Mouse (Mus musculus) gastrocnemius, adult 18-20 months (tissue): ENCODE results near the gene Trip11. TPM values are rescaled to one million over a fixed set of nuclear protein-coding genes. Genes with fewer than 3 reads are reported as not detected.

ENCODE experiments used
- DNase-seq: peaks from one replicate; pipeline ENCODE4 v3.0.0; 2021; ENCODE audit warnings: low spot score
- total RNA-seq, 2 experiments: library from RNA; stranded (reverse); gene quantifications; 2 replicates each; pipeline ENCODE4 v1.2.3; 2021

Gene Trip11
- total RNA-seq, 2 experiments from 2014 or later: 25.6 to 25.8 TPM

GRCm38 (mm10) chr12:101823161-101823560 is 89.9 kb downstream of the Trip11 start:
- no peak for DNase-seq

DNA sequence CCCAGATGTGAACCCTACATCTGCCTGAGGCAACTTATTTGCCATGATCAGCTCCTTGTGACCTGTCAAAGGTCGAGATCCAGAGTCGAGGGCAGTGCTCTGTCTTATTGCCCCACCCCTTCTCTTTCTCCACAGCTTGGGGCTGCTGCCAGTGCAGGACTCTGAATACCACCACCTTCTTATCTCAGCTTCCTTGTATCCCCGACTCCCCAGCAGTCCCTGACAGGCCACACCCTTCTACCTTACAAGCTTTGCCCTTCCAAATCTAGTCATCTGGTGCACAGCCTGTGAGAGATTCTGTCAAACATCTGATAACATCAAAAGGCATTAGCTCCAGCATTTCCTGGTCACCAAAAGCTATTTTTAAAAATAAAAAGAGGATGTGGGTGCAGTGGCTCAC is 91.5 kb downstream of the Trip11 start:
- DNase-seq: no peak

DNA sequence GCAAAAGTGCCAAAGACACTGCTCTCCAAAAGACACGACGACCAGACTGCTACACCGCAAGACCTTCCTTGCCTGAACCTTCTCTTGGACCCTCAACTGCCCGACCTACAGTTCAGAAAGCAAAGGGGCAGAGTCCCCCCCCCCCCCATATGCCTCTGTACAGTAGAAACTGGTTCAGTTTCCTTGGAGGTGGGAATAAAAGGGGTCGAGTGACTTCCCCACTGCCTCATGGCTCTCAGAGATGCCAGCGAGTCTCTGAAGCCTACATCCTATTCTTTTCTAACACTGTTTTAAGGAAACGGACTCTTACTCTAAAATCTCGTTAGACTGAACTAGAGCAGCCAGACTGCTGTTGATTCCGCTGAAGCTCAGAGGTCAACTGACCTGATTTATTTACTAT is 93.5 kb downstream of the Trip11 start:
- no peak for DNase-seq

GRCm38 (mm10) chr12:101818608-101819370 is 94.3 kb downstream of the Trip11 start, which contains the start of gene Fbln5:
TSS of gene Fbln5 (minus strand) at chr12:101819055.
- peak; percentile 69 for DNase-seq

DNA sequence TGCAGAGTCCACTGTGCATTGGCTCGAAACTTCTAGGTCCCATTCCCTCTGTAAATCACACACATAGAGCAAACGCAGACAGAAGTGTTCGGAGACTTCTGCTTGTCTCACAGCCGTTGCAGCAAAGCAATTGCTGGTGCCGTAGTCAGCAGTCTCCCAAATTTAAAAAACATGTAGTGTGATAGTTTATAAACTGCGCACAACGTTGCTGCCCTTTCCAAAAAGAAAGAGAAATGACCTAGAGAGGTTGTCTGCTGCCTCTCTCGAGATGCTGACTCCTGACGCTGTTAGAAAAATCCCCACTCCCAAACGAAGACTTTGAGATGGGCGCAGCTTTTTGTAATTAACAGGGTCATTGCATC is 94.8 kb downstream of the Trip11 start:
- no peak for DNase-seq

DNA sequence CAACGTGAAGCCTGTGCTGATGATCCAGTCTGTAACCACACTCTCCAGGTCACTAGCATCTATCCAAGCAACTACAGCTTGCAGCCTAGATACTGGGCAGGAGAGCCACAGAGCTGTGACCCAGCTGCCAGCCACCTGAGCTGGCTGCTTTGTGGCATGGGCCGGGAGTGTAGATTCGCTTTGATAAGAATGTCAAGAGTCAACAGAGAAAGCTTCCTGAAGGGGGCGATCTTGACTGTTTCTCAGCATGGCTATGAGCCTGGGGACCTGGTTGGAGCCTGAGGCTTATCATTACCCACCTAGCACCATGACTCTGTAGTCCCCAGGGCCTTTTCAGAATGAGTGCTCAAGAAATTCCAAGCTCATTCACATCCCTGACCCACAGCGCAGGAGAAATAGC is 96.3 kb downstream of the Trip11 start:
- no peak for DNase-seq

DNA sequence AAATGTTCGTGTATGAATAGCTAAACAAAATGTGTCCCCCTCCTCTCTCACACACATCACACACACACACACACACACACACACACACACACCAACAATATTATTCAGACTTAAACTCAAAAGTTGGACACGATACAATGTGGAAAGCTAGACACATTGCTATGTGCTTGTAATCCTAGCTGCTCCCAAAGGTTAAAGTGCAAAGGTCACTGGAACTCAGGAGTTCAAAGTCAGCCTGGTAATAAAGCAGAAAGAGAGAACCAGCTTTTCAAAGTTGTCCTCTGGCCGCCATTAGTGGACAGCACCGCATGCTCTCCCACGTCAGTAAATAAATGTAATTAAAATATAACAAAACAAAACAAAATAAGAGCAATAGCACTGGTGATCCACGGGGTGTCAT is 97.3 kb downstream of the Trip11 start:
- no peak for DNase-seq

GRCm38 (mm10) chr12:101814423-101814822 is 98.6 kb downstream of the Trip11 start:
- no peak for DNase-seq

DNA sequence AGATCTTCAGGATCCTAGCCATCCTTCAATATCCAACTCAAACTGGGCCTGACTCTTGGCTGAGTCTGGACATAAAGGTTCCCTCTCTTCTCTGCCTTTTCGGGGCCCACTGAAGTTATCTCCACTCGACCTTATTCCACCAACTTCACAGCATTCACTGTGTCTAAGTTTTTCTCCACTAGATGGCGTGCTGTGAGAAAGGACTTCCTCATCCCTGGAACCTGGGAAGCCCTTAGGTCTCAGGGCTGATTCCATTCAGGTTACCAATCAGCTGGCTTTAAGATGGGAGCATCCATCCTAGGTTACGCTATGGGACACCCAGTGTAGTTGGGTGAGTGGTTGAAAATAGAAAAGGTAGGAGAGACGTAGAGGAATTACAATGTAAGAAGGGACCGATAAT is 101.9 kb downstream of the Trip11 start:
- DNase-seq: no peak

DNA sequence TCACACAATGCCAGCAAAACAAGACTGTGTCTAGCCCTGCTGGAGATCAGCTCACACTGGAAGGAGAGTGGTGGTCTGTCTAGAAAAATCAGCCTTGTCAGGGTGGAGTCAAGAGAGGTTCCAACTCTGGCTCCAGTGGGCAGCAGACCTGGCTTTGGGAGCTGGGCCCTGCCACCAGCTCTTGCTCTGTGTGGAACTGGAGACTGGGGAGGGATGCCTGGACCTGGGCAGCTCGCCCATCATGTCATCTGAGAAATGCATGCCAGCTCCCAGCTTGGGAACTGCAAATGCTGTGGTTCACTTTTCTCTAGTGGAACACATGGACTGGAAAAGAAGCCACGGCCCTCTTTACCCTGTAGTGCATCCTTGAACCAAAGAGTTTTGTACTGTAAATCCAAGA is 102.6 kb downstream of the Trip11 start:
- DNase-seq: peak; percentile 77

DNA sequence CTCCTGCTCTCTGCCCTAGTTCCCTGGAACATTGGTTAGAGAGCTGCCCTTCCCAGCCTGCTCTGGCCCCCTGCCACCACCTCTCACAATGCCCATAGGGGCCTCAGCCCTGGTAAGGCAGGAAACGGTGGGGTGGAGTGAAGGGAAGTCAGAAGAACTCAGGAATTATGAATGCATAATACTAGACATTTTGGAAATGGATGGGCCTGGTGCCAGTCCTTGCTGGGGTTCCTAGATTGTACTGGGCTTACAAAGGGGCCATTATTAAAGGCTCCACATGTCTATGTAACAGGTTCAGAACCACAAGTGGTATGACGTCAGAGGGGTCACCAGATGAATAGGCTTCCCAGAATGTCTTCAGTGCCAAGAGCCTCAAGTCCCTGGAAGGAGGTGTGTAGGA is 105.7 kb downstream of the Trip11 start:
- DNase-seq: no peak

- no peak for DNase-seq
Measured at GRCm38 (mm10) chr12:101802445-101802844, 110.6 kb downstream of the Trip11 start.

DNA sequence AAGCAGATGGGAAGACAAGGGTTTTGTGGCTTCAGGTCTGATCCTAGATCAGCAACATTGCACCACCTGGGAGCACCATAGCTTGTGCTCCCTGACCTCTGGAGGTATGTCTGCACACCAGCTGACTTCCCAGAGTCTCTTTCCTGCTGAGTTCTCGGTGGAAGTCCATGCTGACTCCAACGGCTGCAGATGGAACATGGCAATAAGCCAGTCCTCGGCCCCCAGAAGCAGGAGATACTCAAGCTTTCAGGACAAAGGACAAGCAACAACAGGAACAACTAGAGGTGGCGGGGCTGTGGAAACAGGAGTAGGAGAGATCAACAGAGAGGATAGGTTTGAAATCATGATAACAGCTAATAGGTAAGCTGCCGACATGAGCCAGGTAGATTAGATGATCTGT is 111.3 kb downstream of the Trip11 start:
- DNase-seq: no peak

DNA sequence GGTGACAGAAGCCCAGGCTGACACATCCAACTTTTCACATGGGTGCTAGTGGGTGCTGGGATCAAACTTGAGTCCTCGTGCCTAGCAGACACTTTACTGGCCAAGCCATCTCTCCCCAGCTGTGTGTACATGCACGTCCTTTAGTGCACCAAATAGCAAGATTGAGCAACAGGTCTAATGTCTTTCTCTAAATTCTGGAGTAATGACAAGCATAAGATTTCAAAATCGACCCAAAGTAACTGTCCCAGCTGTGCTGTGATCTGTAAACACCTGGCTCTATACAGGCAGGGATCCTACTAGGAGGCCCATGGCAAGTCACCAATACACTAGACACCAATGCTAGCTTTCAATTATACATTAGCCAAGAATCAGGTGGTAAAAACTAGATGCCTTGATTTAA is 112.0 kb downstream of the Trip11 start:
- DNase-seq: no peak

DNA sequence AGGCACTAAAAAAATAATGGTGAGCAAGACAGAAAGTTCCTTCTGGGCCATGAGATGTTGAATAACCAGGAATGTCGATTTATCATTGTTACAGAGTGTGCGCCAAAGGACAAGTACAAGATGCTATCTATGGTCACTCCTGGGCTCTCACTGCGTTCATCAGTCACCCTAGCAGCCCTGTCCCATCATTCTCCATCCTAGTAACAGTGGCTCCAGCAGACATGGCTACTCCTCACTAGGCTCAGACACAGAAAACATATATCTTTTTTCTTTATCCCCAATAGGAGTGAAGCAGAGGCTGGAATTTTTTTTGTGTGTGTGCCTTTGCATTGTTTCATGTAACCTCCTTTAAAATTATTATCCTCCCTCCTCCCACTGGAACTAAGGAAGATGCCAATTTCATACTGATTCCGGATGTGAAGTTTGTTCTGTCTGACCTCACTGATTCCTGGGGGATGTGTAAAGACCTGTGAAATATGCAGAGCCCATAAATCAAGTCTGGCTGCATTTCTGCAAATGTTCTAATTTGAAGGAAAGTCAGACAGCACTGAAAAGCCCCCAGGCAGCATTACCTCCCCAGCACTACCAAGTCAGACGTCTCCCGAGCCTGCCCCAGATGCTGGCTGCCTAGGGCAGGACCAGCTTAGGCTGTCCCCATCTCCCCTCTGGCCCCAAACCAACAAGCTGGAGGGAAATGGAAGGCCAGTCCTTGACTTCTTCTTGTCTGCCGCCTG is 114.7 kb downstream of the Trip11 start:
- no peak for DNase-seq

DNA sequence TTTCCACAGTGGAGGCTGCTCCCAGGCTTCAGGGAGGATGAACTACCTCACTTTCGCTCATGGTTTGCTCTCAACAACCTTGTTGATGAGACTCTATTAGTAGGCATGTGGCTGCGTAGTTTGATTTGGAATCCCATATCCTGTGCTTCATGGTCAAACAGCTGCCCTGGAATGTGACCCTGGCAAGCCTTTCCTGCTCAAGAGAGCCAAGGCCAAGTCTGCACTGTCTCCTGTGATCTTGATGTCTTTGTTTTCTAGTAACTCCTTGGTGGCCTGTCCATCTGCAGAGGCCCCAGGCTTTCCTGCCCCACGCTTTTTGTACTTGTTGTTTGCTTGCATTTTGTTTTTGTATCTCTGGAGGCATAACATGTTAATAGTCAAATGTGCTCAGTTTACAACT is 118.6 kb downstream of the Trip11 start:
- DNase-seq: peak; percentile 52

DNA sequence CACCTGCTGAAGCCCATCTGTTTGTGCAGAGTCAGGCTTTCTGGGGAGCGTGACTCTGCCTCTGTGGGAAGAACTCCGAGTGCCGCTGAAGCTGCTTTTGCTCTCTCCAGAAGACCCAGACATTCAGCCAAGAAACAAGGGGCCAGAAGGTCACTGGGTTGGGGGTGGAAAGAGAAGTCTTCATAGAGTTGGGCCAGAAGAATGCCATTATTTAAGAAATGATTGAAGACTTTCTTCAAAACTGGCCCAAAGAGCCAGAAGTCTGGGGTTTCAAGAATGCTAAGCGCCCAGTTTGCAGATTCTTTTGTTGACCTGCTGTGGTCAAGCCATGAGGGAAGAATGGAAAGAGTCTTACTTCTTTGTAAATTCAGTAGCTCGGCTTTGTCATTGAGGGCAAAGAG is 119.8 kb downstream of the Trip11 start:
- DNase-seq: no peak

GRCm38 (mm10) chr12:101792684-101793083 is 120.4 kb downstream of the Trip11 start:
- DNase-seq: no peak

GRCm38 (mm10) chr12:101789767-101790166 is 123.3 kb downstream of the Trip11 start:
- DNase-seq: no peak

- DNase-seq: no peak
Measured at GRCm38 (mm10) chr12:101789250-101789649, 123.8 kb downstream of the Trip11 start.
